Mouse (Mus musculus): ENCODE measurements around the gene Tuba3a. TPM values are rescaled to one million over a fixed set of nuclear protein-coding genes. Genes with fewer than 3 reads are reported as not detected.

Tuba3a gene
- polyA plus RNA-seq, 2 experiments = 0.47 TPM; not detected in 1

DNA sequence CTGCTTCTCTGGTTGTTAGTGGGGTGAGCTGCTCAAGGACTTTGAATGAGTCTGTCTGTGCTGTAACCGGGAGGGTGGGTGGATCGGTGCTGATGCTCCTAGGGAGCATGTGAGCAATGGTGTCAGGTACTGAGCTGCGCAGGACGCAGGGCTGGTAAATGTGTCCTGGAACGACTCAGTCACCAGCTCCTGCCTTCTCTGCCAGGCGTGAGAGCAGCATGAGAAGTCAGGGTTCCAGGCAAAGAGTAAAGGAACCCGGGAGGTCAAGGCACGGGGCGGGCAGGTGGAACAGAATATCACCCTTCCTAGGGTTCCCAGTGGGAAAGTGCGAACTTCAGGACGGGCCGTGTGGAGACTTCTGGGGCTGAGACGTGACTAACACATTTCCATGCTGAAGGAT lies 19.8 kb downstream of the Tuba3a start:
- Histone ChIP-seq H3K36me3 (ENCODE audit: control insufficient read depth, insufficient read depth, low read length) (no peaks in the 10 kb centered on the region), H3K27ac (replicated peaks; ENCODE audit: low read depth, low read length) (no peak overlapping the region), H3K4me1 (ENCODE audit: control insufficient read depth, insufficient read depth, low read length) (no peaks in the 10 kb centered on the region), H3K9ac (ENCODE audit: low read depth, low read length, severe bottlenecking) (no peak overlapping the region), H3K4me2 (replicated peaks; ENCODE audit: low read depth, low read length, severe bottlenecking) (no peak overlapping the region), H3K27me3 (ENCODE audit: control insufficient read depth, insufficient read depth, low read length) (no peaks in the 10 kb centered on the region), H3K9me3 (ENCODE audit: control insufficient read depth, low read length) (no peaks in the 10 kb centered on the region), H3K4me3 (replicated peaks; ENCODE audit: low read length) (no peak overlapping the region)
- WGBS = 63% methylated on average over 13 of the region's 13 CpGs
- DNase-seq (ENCODE audit: low spot score) = no peak
- ATAC-seq (ENCODE audit: low FRiP score, low read depth) = no peak
- no peak for TF ChIP-seq POLR2A (IDR thresholded peaks at IDR 0.05; ENCODE audit: borderline replicate concordance, extremely low read depth, insufficient read depth, insufficient read length)

GRCm38 (mm10) chr6:125265239-125265638 lies 20.6 kb downstream of the Tuba3a start:
- no peaks in the 10 kb centered on the region for H3K27me3 ChIP-seq (ENCODE audit: control insufficient read depth, insufficient read depth, low read length)
- no peaks in the 10 kb centered on the region for H3K9me3 ChIP-seq (ENCODE audit: control insufficient read depth, low read length)
- 54% methylated on average over 10 of the region's 10 CpGs for WGBS
- no peak for ATAC-seq (ENCODE audit: low FRiP score, low read depth)
- H3K36me3 ChIP-seq (ENCODE audit: control insufficient read depth, insufficient read depth, low read length) = no peaks in the 10 kb centered on the region
- DNase-seq (ENCODE audit: low spot score) = no peak
- no peak for TF ChIP-seq POLR2A (IDR thresholded peaks at IDR 0.05; ENCODE audit: borderline replicate concordance, extremely low read depth, insufficient read depth, insufficient read length)
- H3K27ac ChIP-seq (replicated peaks; ENCODE audit: low read depth, low read length) = no peak overlapping the region
- no peak overlapping the region for H3K4me2 ChIP-seq (replicated peaks; ENCODE audit: low read depth, low read length, severe bottlenecking)
- no peaks in the 10 kb centered on the region for H3K4me1 ChIP-seq (ENCODE audit: control insufficient read depth, insufficient read depth, low read length)
- H3K4me3 ChIP-seq (replicated peaks; ENCODE audit: low read length) = no peak overlapping the region
- no peak overlapping the region for H3K9ac ChIP-seq (ENCODE audit: low read depth, low read length, severe bottlenecking)

GRCm38 (mm10) chr6:125264219-125264618 lies 21.6 kb downstream of the Tuba3a start:
- Histone ChIP-seq H3K9ac (ENCODE audit: low read depth, low read length, severe bottlenecking) (no peak overlapping the region), H3K4me3 (replicated peaks; ENCODE audit: low read length) (no peak overlapping the region), H3K27me3 (ENCODE audit: control insufficient read depth, insufficient read depth, low read length) (no peaks in the 10 kb centered on the region), H3K36me3 (ENCODE audit: control insufficient read depth, insufficient read depth, low read length) (no peaks in the 10 kb centered on the region), H3K27ac (replicated peaks; ENCODE audit: low read depth, low read length) (no peak overlapping the region), H3K4me1 (ENCODE audit: control insufficient read depth, insufficient read depth, low read length) (no peaks in the 10 kb centered on the region), H3K9me3 (ENCODE audit: control insufficient read depth, low read length) (no peaks in the 10 kb centered on the region), H3K4me2 (replicated peaks; ENCODE audit: low read depth, low read length, severe bottlenecking) (no peak overlapping the region)
- no peak for ATAC-seq (ENCODE audit: low FRiP score, low read depth)
- 86% methylated on average over 9 of the region's 9 CpGs for WGBS
- no peak for TF ChIP-seq POLR2A (IDR thresholded peaks at IDR 0.05; ENCODE audit: borderline replicate concordance, extremely low read depth, insufficient read depth, insufficient read length)
- no peak for DNase-seq (ENCODE audit: low spot score)

DNA sequence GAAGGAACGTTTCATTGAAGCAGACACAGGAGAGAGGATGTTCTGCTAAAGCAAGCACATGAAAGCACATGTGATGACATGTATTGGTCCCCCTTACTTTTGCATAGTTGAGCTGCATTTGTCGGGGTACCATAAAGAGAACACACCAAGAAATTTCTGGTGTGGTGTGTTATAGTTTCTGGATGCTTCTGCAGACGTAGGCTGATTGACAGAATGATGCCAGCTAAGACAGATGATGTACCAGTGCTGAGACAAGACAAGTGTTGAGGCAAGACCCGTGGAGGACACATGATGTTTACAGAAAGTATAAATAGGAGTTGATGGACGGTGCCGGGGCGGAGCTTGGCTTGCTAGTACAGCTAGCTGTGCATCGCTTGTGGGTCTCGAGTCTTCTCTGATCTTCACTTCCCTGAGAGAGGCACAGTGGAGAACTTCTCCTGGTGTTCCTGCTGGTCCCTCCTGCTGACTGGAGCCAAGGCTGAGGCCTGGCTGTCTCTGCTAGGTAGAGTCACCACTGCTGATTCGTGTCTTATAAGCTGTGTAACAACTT lies 25.8 kb downstream of the Tuba3a start:
- WGBS = 78% methylated on average over 10 of the region's 10 CpGs
- Histone ChIP-seq H3K36me3 (ENCODE audit: control insufficient read depth, insufficient read depth, low read length) (no peaks in the 10 kb centered on the region), H3K9ac (ENCODE audit: low read depth, low read length, severe bottlenecking) (no peak overlapping the region), H3K4me2 (replicated peaks; ENCODE audit: low read depth, low read length, severe bottlenecking) (no peak overlapping the region), H3K27ac (replicated peaks; ENCODE audit: low read depth, low read length) (no peak overlapping the region), H3K4me1 (ENCODE audit: control insufficient read depth, insufficient read depth, low read length) (peaks cover 9% of the 10 kb centered on the region; the same call in 1 of the 2 replicates), H3K4me3 (replicated peaks; ENCODE audit: low read length) (no peak overlapping the region), H3K9me3 (ENCODE audit: control insufficient read depth, low read length) (no peaks in the 10 kb centered on the region), H3K27me3 (ENCODE audit: control insufficient read depth, insufficient read depth, low read length) (no peaks in the 10 kb centered on the region)
- no peak for TF ChIP-seq POLR2A (IDR thresholded peaks at IDR 0.05; ENCODE audit: borderline replicate concordance, extremely low read depth, insufficient read depth, insufficient read length)
- no peak for ATAC-seq (ENCODE audit: low FRiP score, low read depth)
- DNase-seq (ENCODE audit: low spot score) = no peak

GRCm38 (mm10) chr6:125256222-125256966 lies 29.4 kb downstream of the Tuba3a start:
- H3K9ac ChIP-seq (ENCODE audit: low read depth, low read length, severe bottlenecking) = no peak overlapping the region
- H3K36me3 ChIP-seq (ENCODE audit: control insufficient read depth, insufficient read depth, low read length) = no peaks in the 10 kb centered on the region
- WGBS = 79% methylated on average over 8 of the region's 8 CpGs
- DNase-seq (ENCODE audit: low spot score) (no peak), ATAC-seq (ENCODE audit: low FRiP score, low read depth) (no peak)
- H3K4me3 ChIP-seq (replicated peaks; ENCODE audit: low read length) = no peak overlapping the region
- H3K9me3 ChIP-seq (ENCODE audit: control insufficient read depth, low read length) = no peaks in the 10 kb centered on the region
- no peaks in the 10 kb centered on the region for H3K27me3 ChIP-seq (ENCODE audit: control insufficient read depth, insufficient read depth, low read length)
- H3K4me2 ChIP-seq (replicated peaks; ENCODE audit: low read depth, low read length, severe bottlenecking) = no peak overlapping the region
- peaks cover 9% of the 10 kb centered on the region; the same call in 1 of the 2 replicates for H3K4me1 ChIP-seq (ENCODE audit: control insufficient read depth, insufficient read depth, low read length)
- H3K27ac ChIP-seq (replicated peaks; ENCODE audit: low read depth, low read length) = peak overlapping the region; percentile 43; the same call in 1 of the 2 replicates
- TF ChIP-seq POLR2A (IDR thresholded peaks at IDR 0.05; ENCODE audit: borderline replicate concordance, extremely low read depth, insufficient read depth, insufficient read length) = no peak
